Mouse (Mus musculus): ENCODE data around the gene Cpm. TPM values are rescaled to one million over a fixed set of nuclear protein-coding genes. Genes with fewer than 3 reads are reported as not detected.
"Not testable (repeated sequence)": the region's sequence is repeated elsewhere in the genome, so short reads cannot be mapped to it uniquely, and the experiment has no call there.

The Cpm gene
- total RNA-seq, 2 experiments from 2014 or later, result 7.5 to 8.1 TPM

DNA sequence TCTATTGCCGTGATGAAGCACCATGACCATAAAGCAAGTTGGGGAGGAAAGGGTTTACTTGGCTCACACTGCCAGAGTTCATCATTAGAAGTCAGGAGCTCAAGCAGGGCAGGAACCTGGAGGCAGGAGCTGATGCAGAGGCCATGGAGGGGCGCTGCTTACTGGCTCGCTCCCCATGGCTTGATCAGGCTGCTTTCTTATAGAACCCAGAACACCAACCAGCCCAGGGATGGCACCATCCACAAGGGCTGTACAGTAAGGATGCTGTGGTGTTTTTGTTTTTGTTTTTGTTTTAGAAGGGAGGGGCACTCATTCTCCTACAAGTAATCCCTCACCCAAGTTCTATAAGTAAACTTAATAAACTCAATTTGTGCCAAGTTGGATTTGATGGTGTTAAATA, 87.4 kb downstream of the Cpm start:
- no peak for DNase-seq (ENCODE audit: low spot score in 2 of 2)
- intact Hi-C loops (cut with DNase I), result no loop called here

DNA sequence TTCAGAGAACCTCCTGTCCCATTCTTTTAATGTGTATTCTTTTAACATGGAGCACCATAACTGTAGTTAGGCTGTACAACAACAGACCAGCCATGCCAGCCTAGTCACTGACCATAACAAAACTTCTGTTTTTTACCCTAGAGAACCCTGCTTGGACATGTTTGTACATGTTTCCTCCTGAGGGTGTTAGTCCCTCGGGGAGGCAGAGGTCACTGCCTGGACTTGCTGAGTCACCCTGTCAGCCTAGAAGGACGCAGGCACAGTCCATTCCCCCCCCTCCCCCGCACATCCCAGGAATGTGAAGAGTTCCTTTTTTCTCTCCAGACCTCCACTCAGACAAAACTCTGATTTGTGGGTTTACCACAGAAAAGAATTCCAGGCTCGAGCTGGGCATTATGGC, 88.3 kb downstream of the Cpm start:
- intact Hi-C loops (cut with DNase I), result no loop called here
- no peak for DNase-seq (ENCODE audit: low spot score in 2 of 2)

DNA sequence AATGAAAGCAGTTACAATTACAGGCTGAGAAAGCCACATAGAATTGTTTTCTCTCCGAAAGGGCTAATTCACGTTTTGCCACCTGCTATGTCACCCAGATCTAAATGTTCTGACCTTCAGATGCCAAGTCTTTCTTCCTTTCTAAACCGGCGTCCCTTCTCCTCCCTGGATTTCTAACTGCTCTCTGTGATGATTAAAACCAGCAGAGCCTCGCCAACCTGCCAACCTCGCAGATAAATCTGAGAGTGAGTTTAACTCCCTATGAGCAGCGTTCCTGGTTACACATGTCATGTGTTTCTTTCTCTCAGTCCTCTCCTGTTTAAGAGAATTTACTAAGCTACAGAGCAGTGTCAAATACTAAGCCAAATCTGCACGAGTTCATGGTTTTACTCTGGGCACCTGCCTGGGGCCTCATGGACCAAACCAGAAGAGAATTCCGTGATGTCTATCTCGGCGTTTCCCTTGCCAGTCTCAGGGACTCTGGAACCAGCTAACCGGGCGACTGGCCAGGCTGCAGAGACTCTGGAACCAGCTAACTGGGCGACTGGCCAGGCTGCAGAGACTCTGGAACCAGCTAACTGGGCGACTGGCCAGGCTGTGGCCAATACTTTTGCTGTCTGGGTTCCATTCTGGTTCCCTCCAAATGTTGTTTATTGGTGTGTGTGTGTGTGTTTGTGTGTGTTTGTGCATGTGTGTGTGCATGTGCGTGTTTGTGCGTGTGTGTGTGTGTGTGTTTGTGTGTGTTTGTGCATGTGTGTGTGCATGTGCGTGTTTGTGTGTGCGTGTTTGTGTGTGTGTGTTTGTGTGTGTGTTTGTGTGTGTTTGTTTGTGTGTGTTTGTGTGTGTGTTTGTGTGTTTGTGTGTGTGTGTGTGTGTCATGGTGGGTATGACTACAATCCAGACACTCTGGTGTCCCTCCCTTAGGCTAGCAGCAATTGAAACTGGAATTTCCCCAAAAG, 89.1 kb downstream of the Cpm start:
- DNase-seq (ENCODE audit: low spot score in 2 of 2), result peak; percentile 22 to 33
- intact Hi-C loops (cut with DNase I), result no loop called here

DNA sequence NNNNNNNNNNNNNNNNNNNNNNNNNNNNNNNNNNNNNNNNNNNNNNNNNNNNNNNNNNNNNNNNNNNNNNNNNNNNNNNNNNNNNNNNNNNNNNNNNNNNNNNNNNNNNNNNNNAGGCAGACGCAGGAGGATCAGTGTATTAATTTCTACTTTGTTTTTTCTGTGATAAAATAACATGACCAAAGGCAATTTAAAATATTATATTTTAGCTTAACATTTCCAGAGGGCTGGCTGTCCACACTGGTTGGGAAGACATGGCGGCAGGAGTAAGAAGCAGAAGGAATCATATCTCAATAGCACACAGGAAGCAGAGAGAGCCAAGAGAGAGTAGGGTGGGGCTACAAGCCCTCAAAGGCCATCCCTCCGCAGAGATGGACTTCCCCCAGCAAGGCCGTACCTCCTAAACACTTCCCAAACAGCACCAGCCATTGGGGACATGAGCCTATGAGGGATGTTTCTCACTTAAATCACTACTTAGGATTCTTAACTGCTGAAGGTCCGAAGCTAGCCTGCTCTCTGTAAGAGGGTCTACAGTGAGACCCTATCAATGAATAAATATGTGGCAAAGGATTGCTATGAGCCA, 94.9 kb downstream of the Cpm start:
- intact Hi-C loops (cut with DNase I), result no loop called here
- DNase-seq (ENCODE audit: low spot score in 2 of 2), result no peak

DNA sequence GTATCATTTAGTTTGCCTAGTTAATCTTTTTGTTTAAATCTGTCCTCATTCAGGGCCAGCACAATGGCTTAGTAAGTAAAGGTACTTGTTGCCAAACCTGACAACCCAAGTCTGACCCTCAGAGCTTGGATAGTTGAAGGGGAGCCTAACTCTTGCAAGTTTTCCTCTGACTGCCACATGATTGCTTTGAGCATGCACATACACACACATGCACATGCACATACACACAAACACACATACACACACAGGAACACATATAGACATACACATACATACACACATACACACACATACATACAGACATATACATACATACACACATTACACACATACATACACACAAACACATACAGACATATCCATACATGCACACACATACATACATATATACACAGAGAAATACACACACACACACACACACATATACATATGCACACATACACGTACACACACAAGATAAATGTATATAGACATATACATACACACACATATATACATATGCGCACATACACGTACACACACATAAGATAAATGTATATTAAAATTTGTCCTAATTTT, 95.6 kb downstream of the Cpm start:
- no peak for DNase-seq (ENCODE audit: low spot score in 2 of 2)
- intact Hi-C loops (cut with DNase I), result no loop called here

DNA sequence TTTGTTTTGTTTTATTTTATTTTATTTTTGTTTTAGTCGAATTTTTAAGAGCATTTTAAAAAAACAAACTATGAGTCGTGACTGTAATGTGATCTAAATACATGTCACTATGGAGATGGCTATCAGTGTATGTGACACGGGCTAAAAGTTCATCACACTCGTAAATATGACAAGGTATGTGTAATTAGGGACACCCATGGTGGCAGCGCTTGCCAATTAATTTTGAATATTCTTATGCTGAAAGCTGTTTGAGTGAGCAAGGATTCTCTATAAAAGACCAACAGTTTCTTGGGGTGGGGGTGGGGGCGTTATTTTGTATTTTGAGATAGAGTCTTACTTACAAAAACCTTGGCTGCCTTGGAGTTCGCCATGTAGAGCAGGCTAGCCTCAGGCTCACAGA, 96.4 kb downstream of the Cpm start:
- intact Hi-C loops (cut with DNase I), result no loop called here

DNA sequence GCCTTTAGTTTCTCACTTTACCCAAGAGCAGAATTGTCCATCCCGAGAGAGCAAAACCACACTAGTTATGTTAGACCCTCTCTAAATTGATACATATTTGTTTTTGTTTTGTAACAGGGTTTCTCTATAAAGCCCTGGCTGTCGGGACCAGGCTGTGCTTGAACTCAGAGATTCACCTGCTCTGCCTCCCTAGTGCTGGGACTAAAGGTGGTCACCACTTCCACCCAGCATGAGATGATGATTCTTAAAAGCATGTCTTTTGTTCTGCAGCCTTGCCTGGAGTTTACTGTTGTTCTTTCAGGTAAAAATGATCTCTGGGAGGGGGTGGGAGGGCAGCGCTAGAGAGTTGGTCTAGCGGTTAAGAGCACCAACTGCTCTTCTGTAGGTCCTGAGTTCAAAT, 97.0 kb downstream of the Cpm start:
- intact Hi-C loops (cut with DNase I), result no loop called here
- DNase-seq (ENCODE audit: low spot score in 2 of 2), result no peak

More for the DNA sequence above, 96.4 kb downstream of the Cpm start:
- no peak for DNase-seq (ENCODE audit: low spot score in 2 of 2)

DNA sequence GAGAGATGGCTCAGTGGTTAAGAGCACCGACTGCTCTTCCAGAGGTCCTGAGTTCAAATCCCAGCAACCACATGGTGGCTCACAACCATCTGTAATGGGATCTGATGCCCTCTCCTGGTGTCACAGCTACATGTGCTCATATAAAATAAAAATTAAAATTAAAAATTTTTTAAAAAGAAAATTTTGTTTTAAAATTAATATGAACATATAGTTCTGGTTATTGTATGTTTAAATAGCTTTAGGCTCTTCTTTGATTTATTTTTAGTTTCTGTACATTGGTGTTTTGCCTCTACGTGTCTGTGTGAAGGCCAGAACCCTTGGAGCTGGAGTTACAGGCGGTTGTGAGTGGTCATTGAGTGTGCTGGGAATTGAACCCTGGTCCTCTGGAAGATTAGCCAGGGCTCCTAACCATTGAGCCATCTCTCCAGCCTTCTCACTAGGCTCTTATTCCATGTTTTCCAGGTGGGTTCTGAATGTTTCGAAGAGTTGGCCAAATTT, 97.6 kb downstream of the Cpm start:
- DNase-seq (ENCODE audit: low spot score in 2 of 2), result no peak
- intact Hi-C loops (cut with DNase I), result no loop called here

DNA sequence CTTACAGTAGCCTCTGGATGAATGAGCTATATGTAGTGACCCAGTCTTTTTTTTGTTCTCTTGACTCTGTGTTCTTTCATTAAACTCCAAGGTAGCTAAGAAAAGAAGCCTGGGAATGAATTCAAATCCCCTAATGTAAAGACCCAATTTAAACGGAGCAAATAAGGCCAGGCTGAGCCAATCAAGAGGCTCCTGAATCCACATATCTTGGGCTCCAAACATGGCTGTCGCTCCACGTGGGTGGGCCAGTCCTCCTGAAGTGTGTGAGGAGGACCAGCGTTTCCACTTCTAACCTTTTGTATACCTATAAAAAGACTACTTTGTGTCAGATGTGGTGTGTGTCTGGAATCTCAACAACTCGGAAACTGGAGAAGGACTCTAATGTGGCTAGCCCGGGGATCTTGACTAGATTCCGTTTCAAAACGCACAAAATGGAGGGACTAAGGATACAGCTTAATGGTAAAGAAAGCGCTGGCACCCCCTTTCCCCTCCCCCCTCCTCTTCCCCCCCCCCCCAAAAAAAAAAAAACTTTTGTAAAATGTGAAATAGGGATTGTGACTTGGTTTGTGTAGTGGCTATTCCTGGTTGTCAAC, 98.3 kb downstream of the Cpm start:
- intact Hi-C loops (cut with DNase I), result no loop called here

DNA sequence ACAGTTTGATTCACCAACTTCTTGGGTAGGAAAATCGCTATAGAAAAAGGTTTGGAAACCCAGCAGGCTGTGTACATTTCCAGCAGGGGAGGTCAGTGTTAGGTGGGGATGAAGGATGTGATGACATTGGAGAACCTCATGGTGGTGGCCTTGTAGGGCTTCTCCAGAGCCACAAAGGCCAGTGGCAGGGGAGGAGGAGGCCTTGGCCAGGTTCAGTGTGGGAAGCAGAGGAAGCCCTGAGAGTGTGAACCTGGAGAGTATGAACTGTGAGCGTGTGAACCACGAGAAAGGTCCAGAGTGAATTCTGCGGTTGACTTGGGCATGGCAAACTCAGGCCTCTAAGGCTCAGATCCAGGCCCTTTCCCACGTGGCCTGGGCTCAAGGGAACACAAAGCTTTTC, 99.3 kb downstream of the Cpm start:
- intact Hi-C loops (cut with DNase I), result no loop called here
- no peak for DNase-seq (ENCODE audit: low spot score in 2 of 2)

More for the DNA sequence above, 98.3 kb downstream of the Cpm start:
- no peak for DNase-seq (ENCODE audit: low spot score in 2 of 2)

DNA sequence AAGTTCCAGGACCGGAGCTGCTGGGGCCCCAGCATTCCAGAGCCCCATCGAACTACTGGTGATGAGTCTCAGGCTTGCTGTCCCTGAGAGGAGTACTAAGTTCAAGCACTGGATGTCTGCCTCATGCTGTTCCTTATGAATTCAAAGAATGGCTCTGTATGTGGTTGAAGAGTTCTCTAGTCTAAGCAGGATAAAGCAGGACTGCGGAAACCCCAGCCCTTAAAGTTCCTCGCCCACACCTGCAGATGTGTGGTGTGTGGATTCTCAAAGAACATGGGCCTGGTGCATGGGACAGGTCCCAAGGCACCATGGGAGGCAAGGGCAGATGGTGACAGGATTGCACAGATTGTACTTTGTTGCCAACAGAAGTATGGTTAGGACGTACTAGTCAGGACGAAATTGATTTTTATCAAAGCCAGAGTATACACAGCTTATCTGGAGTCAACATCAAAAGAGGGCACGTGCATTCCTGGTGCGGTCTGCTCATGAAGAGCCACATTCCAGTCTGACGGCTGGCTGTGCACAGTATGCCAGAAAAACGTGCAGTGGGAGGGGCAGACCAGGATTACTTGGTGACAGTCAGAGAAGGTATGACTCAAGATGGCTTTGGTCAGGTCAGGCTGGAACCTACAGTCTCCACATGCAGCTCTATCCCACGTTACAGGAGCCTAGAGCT, 100.0 kb downstream of the Cpm start:
- DNase-seq (ENCODE audit: low spot score in 2 of 2), result no peak
- intact Hi-C loops (cut with DNase I), result no loop called here

DNA sequence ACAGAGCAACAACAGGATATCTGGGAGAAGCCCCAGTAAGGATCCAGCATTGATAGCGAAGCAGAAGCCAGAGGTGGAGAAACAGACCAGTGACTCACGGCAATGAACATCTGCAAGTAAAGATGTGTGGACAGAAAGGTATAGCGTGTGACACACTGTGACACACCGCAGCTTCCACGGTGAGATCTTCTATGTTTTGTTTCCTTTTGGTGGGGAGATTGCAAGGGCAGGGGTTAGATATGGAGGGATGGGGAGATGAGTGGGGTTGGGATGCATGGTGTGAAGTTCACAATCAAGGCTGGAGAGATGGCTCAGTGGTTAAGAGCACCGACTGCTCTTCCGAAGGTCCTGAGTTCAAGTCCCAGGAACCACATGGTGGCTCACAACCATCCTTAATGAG, 100.8 kb downstream of the Cpm start:
- DNase-seq (ENCODE audit: low spot score in 2 of 2), result no peak
- intact Hi-C loops (cut with DNase I), result no loop called here

DNA sequence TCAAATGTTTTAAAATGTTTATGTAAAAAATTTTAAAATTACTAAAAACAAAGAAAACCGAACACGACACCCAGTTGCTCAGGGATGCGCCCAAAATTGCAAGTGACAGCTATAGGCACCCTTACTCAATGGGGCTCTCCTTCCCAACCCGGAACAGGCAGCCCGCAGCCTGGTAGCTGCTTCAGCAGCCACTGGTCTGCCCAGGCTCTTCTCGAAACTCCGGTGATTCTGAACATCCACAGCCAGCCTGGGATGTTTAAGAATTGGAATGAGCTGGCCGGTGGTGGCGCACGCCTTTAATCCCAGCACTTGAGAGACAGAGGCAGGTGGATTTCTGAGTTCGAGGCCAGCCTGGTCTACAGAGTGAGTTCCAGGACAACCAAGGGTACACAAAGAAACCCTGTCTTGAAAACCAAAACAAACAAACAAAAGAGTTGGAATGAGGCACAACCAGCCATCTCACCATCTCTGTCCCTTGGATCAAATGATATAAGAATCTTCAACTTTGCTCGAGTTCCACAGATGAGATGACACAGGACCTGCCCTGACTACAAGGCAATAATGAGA, 101.4 kb downstream of the Cpm start:
- intact Hi-C loops (cut with DNase I), result no loop called here
- no peak for DNase-seq (ENCODE audit: low spot score in 2 of 2)

DNA sequence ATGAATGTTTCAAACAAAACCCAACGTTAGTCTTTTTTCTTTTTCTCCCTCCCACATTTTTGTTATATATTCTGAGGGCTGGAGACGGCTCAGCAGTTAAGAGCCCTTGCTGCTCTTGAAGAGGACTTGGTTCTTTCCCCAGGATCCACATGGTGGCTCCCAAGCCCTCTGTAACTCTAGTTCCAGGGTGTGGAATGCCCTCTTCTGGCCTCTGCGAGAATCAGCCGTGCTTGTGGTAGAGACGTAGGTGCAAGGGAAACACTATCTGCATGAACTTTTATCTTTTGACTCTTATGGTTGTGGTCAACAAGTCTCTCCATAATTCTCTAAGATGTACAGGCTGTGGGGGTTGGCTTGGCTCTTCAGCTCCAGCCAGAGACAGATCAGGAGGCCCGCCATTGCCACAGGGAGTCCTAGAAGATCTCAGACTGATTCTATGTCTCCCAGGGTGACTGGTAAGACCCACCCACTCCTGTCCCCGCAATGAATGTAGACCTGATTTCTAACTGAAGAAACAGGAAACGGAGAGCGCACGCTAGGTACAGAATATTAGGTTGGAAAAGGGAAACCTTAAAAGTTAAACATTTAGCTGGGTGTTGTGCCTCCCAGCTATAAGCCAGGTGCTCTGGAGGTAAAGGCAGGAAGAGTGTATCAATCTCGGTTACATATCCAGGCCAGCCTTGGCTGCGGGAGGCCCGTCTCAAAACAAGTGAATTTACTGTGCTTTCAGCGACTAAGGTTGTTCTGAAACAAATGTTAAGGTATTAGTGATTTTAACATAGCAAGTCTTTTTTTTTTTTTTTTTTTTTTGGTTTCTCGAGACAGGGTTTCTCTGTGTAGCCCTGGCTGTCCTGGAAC, 102.2 kb downstream of the Cpm start:
- intact Hi-C loops (cut with DNase I), result no loop called here
- peak in 1 of 2 experiments; percentile 27 for DNase-seq (ENCODE audit: low spot score in 2 of 2)

DNA sequence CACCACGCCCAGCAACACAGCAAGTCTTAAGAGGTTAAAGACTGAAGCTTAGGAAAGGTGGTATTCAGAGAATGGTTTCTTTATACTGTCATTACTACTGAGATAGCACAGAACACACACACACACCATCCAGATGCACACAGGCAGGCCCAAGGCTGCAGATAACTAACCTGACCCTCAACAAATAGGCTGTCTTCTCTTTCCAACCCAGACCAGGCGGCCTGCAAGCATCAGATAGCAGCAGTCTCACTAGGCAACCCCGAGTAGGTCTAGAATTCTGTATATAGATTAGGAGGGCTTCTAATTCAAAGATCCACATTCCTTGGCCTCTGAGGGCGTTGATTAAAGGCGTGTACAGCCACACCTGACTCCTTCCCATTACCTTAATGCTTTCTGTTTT, 102.9 kb downstream of the Cpm start:
- intact Hi-C loops (cut with DNase I), result no loop called here
- no peak for DNase-seq (ENCODE audit: low spot score in 2 of 2)

DNA sequence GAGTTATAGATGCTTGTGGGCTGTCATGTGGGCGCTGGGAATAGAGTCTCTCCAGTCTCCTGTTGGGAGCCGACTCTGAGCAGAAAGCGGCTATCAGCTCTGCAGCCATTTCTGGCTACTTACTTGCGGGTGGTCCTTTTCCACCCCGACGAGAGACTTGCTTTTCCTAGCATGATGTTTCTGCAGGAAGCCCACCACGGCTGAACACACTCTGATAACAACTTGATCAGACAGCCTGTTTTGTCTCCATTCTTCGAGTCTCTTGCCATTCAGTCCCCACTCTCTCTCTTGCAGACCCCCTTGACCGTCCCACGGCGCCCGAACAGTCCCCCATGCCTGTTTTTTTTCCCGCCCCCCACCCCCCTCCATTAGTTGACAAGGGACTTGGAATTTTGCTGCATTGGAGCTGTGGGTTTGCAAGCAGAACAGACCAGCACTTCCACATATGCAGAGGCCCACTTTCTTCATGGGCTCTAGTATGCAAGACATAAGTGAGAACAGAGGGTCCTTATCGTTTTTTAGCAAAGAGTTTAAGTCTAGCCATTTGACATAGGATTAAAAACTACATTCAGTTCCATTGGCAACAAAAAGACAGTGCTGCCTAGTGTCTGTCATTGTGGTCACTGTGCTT, 103.8 kb downstream of the Cpm start:
- intact Hi-C loops (cut with DNase I), result no loop called here
- no peak for DNase-seq (ENCODE audit: low spot score in 2 of 2)

DNA sequence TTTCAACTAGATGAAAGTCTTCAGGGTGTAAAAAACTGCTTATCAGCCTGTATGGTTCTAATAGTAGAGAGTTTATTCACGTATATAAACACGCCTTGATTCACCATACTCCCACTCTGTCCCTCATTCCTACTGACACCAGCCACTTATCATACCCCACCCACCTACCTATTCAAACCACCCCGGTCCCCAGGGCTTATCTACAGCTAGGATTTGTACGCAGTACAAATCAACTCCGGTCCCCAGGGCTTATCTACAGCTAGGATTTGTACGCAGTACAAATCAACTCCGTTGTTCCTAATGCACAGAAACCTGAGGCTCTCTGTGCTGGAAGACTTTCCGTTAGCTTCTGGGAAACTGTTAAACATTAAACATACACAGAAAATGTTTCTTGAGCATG, 104.3 kb downstream of the Cpm start:
- intact Hi-C loops (cut with DNase I); DNase-seq (ENCODE audit: low spot score in 2 of 2): not testable (repeated sequence)
